Mouse (Mus musculus) erythroid progenitor cell, adult 5-6 weeks (primary cell): ENCODE results near the gene Klhl35. TPM values are rescaled to one million over a fixed set of nuclear protein-coding genes. Genes with fewer than 3 reads are reported as not detected.

Source experiments
- ATAC-seq: replicated peaks from 2 replicates; pipeline ENCODE4 v1.8.0; 2016; ENCODE audit warnings: moderate number of reproducible peaks, mild to moderate bottlenecking, moderate TSS enrichment, inconsistent platforms; ENCODE audit not compliant: poor library complexity, low FRiP score, severe bottlenecking
- total RNA-seq, 2 experiments: library from RNA; stranded (forward) in 1 of 2; stranded (reverse) in 1 of 2; fragments of 150-400 nt in 1 of 2; fragments of 186-747, 209-891 nt in 1 of 2; gene quantifications; 2 replicates each; pipeline versions ENCODE4 v1.2.3 to v1.2.4; 2015 to 2017; ENCODE audit warnings: low replicate concordance in 2 of 2

The Klhl35 gene
- total RNA-seq, 2 experiments from 2014 or later, result not detected

DNA sequence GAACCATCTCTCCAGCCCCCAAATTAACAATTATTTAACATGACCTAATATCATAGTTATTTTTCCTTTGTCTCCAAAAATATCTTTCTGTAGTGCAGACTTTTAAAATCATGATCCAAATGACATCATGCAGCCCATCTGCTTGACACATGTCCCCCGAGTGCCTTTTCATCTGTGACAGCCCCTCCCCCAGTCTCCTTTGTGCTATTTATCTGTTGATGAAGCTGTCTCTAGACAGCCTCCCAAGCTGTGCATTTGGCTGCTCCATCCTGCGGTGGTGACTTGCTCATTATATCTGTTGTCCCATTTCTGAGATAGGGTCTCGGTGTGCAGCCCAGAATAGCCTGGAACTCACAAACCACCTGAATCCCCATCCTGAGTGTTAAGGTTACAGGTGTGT, 16.1 kb upstream of the Klhl35 start:
- ATAC-seq, result no peak

GRCm38 (mm10) chr7:99450703-99451102, 15.1 kb upstream of the Klhl35 start:
- ATAC-seq, result peak; percentile 55

DNA sequence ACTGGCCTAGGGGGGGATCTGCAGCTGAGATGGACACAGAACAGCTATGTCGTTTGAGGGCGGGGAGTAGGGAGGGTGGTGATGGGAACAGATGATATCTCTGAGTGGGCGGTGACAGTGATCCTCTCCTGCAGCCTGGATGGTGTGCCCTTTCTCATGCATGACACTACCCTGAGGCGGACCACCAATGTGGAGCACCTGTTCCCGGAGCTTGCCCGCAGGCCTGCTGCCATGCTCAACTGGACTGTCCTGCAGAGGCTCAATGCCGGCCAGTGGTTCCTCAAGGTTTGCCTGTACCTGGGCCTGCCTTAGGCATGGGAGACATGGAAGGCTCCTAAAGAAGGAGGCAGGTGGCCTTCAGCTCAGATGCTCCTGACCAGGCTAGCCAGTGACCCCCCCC, 12.9 kb upstream of the Klhl35 start:
- ATAC-seq, result no peak

- no peak for ATAC-seq
Measured at GRCm38 (mm10) chr7:99454044-99454443, 11.8 kb upstream of the Klhl35 start.

DNA sequence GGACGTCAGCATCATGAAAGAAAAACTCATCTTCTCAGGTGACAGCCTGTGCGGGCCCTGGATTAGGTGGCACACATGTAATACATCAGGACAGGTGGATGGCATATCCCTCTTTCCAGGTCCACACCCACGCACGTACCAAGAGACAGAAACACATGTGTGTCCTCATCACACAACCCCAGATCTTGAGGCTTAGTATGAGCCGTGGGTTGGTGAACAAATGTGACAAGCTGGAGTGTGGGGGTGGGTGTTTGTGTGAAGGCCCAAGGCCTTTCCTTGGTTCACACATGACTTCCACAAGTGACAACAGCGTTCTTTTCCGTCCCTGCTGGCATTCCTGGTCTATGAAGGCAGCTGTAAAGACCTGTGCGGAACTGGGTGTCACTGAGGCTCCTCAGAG, 7.0 kb upstream of the Klhl35 start:
- no peak for ATAC-seq

- ATAC-seq, result no peak
Measured at GRCm38 (mm10) chr7:99459888-99460652, 5.7 kb upstream of the Klhl35 start.

- no peak for ATAC-seq
Measured at GRCm38 (mm10) chr7:99463120-99463519, 2.7 kb upstream of the Klhl35 start.

- ATAC-seq, result no peak
Measured at GRCm38 (mm10) chr7:99467916-99468282, 2.1 kb downstream of the Klhl35 start.

DNA sequence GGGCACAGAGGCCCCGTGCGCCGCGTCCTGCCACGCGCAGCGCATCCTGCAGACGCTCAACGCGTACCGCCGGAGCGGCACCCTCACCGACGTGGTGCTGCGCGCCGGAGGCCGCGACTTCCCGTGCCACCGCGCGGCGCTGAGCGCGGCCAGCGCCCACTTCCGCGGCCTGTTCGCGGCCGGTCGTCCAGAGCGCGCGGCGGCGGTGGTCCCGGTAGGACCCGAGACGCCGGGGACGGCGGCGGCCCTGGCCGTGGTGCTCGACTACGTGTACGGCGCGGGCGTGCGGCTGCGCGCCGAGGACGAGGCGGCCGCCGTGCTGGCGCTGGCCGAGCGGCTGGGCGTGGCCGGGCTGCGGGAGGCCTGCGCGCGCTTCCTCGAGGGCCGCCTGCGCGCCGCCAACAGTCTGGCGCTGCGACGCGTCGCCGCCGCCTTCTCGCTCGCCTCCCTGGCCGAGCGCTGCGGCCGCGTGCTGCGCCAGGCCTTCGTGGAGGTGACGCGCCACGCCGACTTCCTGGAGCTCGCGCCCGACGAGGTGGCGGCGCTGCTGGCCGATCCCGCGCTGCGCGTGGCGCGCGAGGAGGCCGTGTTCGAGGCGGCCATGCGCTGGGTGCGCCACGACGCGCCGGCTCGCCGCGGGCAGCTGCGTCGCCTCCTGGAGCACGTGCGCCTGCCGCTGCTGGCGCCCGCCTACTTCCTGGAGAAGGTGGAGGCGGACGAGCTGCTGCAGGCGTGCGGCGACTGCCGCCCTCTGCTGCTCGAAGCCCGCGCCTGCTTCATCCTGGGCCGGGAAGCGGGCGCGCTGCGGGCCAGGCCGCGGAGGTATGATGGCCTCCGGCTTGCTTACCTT, 2.7 kb downstream of the Klhl35 start:
- ATAC-seq, result peak; percentile 52

GRCm38 (mm10) chr7:99469680-99470405, 4.0 kb downstream of the Klhl35 start:
- ATAC-seq, result no peak

DNA sequence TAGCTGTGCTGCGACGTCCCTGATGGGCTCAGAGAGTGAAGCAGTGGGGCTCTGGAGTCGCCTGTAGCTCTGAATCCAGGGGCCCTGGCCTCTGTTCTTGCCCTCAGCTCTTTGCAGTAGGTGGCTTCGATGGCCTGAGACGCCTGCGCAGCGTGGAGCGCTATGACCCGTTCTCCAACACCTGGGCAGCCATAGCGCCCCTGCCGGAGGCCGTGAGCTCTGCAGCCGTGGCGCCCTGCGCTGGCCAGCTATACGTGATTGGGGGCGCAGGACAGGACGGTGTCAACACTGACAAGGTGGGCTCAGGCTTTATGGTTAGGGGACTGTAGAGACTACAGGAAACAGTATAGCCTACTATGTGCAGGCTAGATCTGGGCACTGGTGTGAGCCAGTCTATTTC, 5.8 kb downstream of the Klhl35 start:
- no peak for ATAC-seq

- peak; percentile 58 for ATAC-seq
Measured at GRCm38 (mm10) chr7:99473638-99474407, 8.0 kb downstream of the Klhl35 start.

GRCm38 (mm10) chr7:99474836-99475561, 9.2 kb downstream of the Klhl35 start:
- peak; percentile 88 for ATAC-seq

- no peak for ATAC-seq
Measured at GRCm38 (mm10) chr7:99475562-99475911, 9.7 kb downstream of the Klhl35 start.

DNA sequence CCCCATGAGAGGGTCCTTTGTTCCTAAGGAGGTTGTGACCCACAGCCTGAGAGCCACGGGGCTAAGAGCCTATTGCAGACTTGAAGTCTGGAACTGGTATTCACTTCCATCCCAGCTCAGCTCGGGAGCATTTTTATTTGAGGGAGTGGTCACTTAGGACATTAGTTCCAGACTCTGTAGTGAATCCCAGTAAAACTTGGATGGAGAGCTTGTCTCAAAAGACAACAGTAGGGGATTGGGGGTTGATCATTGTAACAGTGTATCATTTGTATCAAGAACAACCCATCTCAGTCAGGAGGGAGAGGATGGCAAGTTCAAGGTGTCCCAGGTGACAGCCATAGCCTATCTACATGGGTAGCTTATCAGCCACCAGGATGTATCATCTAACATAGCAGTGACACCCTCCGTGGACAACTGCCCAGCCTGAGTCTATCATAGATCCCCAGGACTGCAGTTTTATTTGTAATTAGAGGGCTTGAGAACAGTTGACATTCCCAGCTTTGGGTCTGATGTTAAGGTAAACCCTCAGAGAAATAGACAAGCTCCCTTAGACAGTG, 10.8 kb downstream of the Klhl35 start:
- no peak for ATAC-seq

DNA sequence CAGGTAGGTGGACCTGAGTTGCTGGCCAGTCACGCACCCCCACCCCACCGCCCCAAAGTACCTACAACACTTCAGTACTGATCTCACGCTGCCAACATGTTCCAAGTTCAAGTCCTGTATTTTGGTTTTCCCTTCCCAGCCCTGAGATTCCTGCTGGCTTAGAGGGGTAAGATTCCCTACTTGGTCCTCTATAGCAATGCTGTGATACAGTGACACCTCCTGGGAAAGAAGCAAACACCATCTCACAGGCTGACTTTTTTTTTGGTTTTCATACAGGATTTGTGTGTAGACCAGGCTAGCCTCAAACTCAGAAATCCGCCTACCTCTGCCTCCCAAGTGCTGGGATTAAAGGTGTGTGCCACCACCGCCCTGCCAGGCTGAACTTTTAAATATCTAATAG, 11.4 kb downstream of the Klhl35 start:
- no peak for ATAC-seq

- 0 out of 2 replicates have a peak, but pooled peaks have one; percentile 1 for ATAC-seq
Measured at GRCm38 (mm10) chr7:99482637-99483036, 16.8 kb downstream of the Klhl35 start.

- ATAC-seq, result peak; percentile 96
Measured at GRCm38 (mm10) chr7:99483271-99483923, 17.6 kb downstream of the Klhl35 start, which contains the start of gene Rps3. Rps3 (minus strand) TSS chr7:99483738.
